Mouse (Mus musculus) left cerebral cortex, adult 18-20 months (tissue): Measurements from ENCODE around the gene Gm11983. TPM values are rescaled to one million over a fixed set of nuclear protein-coding genes. Genes with fewer than 3 reads are reported as not detected.

Source experiments
- total RNA-seq, 2 experiments: library from RNA; stranded (reverse); gene quantifications; 2 replicates each; pipeline ENCODE4 v1.2.3; 2021

Gm11983 gene
- total RNA-seq, 2 experiments from 2014 or later: not detected

Other genes with a start within 250 kb of the Gm11983 start
- 10 to 100 TPM; 42.6 to 55.9 TPM for gene Nacad, start 231.6 kb downstream of the Gm11983 start, total RNA-seq
- gene Tbrg4, start 211.6 kb downstream of the Gm11983 start, total RNA-seq: 10 to 100 TPM; 49.3 to 50.4 TPM
- not detected for gene Wap, start 199.0 kb downstream of the Gm11983 start, total RNA-seq
- gene Ramp3, start 179.1 kb downstream of the Gm11983 start, total RNA-seq: 10 to 100 TPM in 1 of 2 experiments, 1 to 10 TPM in 1; 9.9 to 12.9 TPM
- 100 to 1,000 TPM; 276 to 285 TPM for gene Adcy1, start 225.8 kb upstream of the Gm11983 start, total RNA-seq